Mouse (Mus musculus) embryo, embryonic 10.5 days (tissue): ENCODE results near the gene Smc6.

Source experiments
- DNase-seq: peaks from one replicate; pipeline ENCODE4 v3.0.0-alpha.2; 2015; ENCODE audit warnings: low spot score

Smc6 gene

DNA sequence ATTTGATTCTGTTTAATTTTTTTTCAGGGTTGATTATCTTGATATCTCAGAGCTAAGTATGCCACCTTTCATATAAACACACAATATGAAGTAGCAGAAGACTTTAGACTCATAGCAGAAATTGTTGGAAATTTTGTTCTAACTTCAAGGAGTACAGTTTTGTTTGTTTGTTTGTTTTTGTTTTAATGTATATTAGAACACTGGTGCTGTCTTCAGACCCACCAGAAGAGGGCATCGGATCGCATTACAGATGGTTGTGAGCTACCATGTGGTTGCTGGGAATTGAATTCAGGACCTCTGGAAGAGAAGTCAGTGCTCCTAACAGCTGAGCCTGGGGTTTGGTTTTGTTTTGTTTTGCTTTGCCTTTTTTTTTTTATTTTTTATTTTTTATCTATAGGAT is 20.7 kb downstream of the Smc6 start:
- no peak for DNase-seq

DNA sequence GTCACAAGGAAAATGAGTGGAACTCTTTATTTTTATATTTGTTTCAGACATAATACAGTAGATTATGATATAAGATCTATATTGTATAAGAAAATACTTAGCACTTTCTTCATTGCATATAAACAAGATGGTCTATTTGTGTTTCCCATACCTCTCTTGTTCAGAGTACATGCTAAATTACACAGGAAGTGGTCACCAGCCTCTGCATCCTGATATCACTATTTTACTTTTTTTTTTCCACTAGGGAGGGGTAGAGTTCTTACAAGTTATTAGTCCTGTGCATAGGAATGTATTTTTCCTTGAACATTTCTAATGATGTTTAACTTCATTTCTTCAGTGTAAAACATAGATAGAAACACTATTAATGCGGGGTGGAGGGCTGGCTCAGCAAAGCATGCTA is 35.2 kb downstream of the Smc6 start:
- no peak for DNase-seq

DNA sequence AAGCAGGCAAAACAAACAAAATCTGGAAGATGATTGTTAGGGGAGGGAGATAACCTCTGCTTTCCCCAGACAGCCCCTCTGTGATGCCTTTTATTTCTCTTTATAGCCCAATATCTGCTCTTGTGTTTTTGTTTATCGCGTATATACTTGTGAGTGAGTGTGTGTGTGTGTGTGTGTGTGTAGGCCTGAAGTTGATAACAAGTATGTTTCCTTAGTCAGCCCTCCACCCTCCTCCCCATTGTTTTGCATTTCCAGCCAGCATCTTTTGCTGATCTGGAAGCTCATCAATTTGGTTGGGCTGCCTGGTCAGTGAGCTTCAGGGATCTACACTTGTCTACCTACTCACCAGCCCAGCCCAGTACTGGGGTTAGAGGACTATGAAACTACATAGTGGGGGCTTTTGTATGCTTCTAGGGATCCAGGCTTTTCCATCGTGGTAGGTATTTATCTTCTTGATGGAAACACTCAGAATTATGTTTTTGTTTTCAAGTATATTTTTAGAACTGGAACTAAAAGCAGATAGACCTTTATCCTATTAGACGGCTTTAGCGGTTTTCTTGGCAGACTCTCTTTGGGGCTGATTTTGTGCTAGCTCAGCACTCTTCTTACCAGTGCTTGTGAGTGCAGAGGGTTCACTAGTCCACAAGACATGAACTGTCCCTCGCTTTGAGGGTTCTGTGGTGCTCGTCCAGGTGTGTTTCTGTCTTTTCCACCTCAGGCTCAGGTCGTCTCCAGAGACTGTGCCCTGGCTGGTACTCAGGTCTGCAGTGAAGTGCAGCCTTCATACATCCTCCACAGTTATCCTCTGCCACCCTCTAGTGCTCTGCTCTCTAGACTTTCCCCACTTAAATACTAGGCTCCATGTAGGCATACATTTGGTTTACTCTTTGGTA is 41.3 kb downstream of the Smc6 start:
- DNase-seq = no peak

DNA sequence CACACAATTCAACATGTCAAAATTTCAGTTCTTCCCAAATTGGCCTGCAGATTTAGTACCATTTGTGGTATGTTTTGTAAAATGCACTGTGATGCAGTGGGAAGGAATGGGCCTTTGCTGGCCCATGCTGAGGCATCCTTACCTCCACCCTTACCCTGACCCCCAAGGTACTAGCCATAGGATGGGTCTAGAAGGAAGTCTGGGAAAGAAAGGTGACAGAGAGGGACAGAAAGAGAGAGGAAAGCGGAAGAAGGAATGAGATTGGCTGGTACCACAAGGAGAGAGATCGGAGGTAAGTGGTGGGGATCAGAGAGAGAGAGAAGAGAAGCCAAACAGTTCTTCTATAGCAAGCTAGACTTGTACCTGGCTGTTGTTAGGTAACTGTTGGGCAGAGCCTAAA is 45.4 kb downstream of the Smc6 start:
- no peak for DNase-seq

DNA sequence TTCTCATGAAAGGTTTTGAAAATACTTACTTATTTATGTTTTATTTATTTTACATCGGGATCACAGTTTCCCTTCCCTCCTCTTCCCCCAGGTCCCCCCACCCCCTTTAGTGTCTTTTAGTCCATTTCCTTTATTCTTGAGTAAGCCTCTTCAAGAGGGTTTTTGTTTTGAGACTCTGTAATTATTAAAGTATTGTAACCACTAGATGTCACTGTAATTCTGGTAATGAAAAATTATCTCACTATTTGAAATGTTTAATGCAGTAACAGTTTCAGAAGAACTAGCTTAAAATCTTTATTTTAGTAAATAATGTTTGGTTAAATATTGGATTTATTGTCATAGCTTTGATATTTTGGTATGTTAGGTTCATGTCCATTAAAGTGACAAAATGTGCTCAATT is 48.2 kb downstream of the Smc6 start:
- DNase-seq = no peak

DNA sequence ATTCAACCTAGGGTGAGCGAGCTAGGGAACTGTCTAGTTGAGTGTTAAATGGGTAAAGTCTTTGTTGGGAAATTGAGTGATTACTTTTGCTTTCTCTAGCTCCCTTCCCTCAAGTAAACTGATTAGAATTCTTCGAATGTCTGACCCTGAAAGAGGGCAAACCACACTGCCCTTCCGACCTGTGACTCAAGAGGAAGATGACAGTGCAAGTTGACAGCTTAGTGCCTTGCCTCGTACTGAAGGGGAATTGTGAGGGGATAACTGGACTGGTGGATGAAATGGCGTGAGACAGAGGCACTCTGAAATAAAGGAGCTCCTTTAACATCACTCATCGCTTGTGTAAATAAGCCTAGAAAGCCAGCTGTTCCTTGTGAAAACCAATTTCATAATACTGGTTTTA is 52.0 kb downstream of the Smc6 start:
- peak; percentile 4 for DNase-seq

DNA sequence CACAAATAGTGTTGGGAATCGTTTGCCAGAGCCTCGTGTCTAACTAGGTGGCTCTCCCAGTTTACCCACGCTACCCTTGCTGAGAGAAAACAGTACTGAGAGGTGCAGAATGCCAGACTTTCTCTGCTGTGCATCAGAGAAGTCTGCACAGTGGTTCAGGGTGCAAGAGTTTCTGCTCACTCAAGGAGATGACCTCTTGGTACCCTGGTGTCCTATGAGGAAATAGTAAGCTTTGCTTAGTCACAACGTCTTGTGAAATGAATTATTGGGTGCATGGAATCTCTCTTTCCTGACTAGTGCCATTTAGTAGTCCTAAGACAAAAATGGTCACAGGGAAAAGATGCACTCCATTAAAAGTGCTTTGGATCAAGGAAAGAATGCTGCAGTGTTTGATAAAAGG is 58.8 kb downstream of the Smc6 start:
- no peak for DNase-seq

DNA sequence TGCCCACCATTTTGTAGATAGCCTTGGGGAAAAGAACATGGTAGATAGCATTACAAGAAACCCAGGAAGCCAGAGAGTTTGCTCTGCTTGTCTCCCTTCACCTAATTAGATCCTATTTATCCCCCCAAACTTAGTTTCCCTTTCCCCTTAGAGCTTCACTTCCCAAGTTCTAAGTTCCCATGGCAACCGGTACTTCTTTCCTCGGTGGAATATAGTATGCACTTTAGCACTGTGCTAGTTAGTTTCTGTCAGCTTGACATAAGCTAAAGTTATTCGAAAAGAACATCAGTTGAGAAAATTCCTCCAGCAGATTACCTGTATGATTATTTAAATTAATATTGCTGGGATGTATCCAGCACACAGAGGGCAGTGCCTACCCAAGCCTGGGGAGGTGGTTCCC is 60.8 kb downstream of the Smc6 start:
- no peak for DNase-seq

DNA sequence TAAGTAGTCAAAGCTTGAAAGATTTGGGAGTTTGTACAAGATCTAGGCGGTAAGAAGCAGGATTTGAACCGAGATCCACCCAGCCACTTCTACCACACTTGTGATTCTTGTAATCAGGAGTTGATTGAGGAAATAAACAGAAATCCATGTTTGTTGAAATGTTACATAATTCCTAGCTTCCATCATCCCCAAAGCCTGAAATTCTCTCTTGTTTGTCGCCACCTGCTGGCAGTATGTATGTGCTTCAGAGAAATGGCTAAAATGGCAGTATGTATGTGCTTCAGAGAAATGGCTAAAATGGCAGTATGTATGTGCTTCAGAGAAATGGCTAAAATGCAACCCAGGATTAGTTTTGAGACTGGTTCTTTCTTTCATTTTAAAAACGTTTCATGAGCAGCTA is 71.2 kb downstream of the Smc6 start:
- peak; percentile 75 for DNase-seq

DNA sequence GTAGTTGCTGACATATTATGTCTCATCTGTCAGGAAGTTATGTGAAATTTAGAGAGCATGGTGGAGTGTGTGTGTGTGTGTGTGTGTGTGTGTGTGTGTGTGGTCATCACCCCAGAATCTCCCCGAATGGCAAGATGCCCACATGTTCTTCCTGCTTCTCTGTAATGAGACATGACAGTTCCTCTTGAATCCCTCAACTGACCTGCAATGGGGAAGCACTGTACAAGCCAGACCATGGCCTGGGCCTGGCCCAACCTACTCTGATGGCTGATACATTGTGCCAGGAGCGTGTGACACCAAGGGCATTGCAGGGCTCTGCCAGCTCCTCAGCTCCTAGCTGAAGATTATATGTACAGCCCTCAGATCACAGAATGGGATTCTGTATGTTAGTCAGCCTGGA is 72.6 kb downstream of the Smc6 start:
- DNase-seq = no peak

DNA sequence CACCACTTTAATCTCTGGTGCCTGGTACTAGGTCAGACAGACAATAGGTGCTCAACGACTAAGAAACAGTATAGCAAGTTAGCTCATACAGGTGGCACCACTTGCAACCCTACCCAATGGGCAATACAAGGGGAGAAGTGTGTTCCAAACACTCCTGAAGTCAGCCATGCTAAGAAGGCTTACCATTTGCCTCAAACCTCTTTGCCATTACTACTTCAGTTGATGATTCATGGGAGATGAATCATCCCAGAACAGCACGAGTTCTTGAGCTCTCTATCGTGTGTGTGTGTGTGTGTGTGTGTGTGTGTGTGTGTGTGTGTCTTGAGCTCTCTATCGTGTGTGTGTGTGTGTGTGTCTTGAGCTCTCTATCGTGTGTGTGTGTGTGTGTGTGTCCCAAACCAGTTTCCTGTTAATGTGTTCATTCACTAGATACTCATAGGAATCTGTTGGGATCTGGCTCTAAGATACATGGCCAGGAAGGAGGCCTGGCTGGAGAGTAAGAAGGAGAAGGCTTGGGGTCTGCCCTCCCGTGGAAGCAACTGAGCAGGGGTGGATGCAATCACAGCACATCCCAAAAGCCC is 76.4 kb downstream of the Smc6 start:
- DNase-seq = no peak

DNA sequence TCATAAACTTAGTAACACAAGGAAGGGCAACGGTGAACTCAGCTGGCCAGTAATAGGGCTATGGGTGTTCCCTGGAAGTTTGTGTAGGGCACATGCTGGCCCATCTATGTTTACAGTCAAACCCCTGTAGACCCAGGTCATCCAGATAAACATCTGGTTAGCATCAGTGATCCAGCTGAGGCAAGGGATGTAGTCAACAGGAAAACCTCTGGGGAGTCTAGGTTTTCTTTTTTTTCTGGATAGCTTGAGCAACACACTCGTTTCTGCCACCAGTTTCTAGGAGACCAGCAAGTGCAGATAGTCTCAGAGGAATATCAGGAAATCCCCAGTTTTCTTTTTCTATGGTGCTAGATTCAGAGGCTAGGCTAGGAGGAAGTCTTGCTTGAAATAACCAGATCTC is 80.3 kb downstream of the Smc6 start:
- no peak for DNase-seq

DNA sequence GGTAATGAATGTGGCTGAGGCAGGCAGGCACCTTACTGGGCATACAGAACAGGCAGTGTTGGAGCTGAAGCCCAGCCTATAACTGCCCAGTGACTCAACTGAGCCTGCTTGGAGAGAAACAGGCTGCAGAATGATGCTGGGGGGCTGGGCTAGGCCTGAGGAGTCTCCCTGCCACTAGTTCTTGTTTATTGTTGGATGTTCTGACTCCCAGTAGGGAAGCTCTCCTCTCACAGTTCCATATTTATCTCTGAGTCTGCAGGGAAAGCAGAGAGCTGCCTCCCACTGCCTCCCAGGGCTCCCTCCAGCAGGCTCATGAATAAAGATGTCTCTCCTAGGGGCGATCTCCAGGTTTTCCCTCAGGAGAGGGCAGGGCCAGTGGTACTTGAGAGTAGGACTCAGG is 82.7 kb downstream of the Smc6 start:
- no peak for DNase-seq

DNA sequence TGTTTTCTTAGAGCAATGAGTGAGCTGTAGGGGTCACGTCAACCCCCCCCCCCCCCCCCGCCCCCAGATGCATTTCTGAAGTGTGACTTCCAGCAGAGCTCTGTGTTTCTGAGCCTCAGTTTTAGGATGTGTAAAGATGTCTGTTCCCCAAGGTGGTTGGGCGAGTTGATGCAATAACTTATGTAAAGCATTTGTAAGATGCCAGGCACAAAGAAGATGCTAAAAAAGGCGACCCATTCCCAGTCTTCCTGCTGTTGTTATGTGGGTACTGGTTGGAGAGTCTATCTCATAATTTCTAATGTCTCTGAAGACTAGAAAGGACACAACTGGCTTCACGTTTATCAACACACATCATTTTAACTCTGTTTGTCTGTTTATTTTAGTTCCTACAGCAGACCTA is 84.2 kb downstream of the Smc6 start:
- no peak for DNase-seq

DNA sequence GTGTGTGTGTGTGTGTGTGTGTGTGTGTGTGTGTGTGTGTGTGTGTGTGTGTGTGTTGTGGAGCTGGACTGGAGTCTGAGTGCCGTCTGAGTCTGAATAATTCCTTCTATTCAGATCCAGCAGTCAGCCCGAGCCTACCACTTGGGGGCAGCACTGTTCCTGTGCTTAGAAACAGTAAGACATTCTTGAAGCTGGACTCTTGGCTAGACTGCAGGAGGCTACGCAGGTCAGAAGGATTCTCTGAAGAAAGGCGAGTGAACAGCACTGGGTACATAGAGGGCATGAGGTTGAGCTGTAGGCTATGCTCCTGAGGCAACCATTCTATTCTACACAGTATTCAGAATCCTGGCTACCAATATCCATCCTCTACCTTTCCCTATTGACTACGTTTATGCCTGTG is 85.2 kb downstream of the Smc6 start:
- DNase-seq = peak; percentile 90

DNA sequence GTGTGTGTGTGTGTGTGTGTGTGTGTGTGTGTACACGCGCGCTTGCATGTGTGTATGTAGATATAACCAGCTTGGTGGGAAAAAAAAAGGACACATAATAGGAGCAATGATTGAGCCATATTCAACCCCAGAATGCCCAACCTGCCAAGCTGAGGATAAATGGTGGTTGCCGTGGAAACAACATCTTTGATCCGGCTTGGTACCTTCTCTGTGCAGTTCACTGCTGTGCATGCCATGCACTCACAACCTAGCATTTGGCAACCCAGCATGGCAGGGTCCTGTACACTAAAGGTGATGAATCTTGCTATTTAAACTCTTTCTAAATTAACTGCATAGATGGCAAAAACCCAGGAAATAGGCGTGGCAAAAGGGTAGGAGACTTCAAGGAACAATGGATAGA is 96.7 kb downstream of the Smc6 start:
- DNase-seq = no peak

DNA sequence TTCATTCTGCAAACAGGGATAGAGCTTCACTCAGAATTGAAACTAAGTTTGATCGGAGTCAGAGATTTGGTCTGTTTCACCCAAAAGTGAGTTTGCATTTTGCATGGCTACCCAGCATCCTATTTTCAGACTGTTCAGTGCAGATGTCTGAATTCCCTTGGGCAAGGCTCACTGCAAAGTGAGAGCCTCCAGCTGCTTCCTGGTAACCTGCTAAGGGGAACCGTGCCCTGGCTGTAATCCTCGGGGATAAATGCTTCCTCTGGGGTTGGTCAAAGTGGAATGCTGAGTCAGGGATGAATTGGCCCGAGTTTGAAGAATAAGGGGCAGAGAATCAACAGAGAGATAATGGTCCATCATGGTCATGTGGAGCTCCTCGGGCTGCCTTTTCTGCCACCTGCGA is 99.2 kb downstream of the Smc6 start:
- no peak for DNase-seq

DNA sequence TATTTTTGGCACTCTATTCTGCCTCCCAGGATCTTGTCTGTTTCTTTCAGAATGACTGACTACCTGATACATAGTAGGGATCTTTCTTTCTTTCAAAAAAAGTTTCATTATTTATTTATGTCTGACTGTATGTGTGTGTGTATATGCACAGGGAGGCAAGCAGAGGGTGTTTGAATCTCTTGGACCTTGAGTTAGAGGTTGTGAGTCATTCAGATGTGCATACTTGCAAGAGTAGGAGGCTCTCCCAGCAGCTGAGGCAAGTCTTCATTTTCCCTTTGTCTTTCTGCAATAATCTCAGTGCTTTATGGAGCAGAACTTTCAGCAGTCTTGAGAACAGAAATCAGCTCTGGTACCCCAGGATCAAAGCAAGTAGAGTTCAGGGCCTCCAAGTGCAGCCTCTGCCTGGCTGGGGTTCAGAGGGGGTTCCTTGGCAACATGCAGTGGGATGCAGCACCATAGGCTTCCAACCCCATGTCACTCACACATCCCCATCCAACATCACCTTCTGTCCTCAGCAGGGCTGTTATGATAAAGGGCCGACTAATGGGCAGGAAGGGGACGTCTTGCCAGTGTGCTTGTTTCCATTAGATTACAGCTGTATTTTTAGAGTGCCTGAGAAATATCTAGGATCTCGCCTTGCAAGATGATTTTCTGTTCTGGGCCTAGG is 101.5 kb downstream of the Smc6 start:
- DNase-seq = no peak
